Mouse (Mus musculus) 416B (cell line): ENCODE measurements at regions not wholly inside any gene's neighbourhood (a gene's known extent, or its start where the extent isn't known, plus 50 kb on each side); places are given as distances from the start of the nearest gene placed in this dataset.

Experiments
- DNase-seq: peaks from one replicate; pipeline ENCODE4 v3.0.0; 2011; ENCODE audit warnings: low read depth

DNA sequence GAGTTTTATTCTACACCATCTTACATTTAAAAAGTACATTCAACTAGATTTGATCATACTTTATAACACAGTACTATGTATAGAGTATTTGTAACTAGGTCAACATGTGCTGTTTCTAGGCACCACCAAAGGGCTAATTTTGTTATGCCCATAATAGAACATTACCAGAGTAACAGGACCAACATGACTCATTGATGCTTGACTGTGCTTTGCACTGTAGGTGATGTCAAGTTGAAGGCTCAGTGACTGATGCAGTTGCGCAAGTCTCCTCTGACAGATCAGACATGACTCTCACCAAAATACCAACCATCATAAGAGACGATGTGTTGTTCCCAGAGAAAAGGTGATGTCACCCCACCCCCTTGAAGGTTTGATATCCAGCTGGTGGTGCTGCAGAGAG is 108.5 kb downstream of the Mrpl39 start:
- peak; percentile 66 for DNase-seq

DNA sequence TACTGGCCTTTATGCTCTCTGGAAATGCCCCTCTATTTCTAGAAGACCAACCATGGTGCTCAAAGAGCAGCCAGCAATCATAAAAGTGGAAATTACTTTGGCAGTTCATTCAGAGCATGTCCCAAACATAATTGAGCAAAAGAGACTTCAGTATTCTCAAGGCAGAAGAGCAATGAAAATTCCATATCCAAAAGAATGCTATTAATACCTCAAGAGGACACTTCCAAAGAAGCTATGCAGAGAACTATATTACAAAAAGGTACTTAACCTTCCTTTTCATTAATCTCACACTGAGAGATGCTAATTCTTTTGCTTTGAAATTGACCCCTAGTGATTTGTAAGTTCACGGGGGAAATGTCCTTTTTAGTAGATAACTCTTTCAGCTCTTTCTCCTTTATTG is 105.7 kb downstream of the Mrpl39 start:
- DNase-seq, result no peak

DNA sequence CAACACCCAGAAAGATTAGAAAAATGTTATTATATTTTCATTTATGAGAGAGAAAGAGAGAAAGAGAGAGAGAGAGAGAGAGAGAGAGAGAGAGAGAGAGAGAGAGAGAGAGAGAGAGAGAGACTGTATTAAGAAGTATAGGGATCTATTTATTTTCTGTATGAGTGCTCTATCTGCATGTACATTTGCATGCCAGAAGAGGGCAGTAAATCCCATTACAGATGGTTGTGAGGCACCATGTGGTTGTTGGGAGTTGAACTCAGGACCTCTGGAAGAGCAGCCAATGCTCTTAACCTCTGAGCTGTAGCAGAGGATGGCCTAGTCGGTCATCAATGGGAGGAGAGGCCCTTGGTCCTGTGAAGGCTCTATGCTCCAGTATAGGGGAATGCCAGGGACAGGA is 91.1 kb downstream of the Mrpl39 start:
- peak; percentile 60 for DNase-seq

DNA sequence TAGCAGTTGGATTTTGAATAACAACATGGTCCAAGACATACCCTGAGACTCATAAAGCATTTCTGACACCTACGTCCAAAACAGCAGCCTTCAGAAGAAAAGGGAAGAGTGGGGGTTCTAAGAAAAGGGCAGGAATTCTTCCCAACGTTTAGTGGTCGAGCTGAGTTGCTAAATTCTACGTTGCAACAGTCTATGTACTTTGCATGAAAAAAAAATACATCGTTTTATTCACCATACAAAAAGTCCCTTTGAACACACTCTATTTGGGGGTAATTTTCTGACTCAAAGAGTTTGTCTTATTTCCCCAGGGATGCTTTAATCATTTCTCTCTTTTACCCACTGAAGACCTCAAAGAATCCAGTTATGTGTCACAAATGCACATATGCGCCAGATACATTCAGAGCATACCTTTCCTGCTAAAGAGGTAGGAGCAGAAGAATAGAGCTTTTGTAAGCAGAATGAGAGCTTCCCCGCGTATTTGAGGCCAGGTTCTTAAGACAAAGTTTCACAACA is 89.3 kb downstream of the Mrpl39 start:
- no peak for DNase-seq

DNA sequence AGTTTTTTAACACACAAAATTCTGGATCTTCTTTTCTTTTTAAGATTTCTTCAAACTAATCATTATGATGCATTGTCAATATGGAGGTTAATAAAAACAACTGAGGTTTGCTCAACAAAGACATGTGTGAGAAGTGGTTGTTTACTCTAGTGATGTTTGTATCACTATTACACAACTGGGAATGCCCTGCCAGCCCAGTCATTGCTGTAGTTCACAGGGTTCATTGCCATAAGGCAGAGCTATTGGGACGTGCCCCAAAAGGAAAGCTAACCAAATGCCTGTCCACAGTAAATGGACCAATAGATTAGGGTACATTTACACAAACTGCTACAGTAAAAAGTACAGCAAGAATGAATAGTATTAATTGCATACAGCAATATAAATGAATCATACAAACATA is 84.9 kb downstream of the Mrpl39 start:
- no peak for DNase-seq

DNA sequence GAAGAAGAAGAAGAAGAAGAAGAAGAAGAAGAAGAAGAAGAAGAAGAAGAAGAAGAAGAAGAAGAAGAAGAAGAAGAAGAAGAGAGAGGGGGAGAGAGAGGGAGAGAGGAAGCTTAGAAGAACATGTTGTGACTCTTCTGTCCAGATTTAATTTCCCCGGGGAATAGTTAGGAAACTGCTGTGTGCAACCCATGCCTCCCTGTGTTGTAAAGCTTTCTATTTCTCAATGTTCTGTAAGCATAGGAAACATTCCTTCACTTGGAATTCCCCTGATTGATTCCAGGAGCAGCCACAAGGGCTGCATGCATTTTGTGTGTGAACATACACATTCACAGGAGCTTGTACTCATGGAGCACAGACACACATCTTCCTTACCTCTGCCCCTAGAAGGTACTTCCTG is 81.7 kb downstream of the Mrpl39 start:
- DNase-seq, result no peak

DNA sequence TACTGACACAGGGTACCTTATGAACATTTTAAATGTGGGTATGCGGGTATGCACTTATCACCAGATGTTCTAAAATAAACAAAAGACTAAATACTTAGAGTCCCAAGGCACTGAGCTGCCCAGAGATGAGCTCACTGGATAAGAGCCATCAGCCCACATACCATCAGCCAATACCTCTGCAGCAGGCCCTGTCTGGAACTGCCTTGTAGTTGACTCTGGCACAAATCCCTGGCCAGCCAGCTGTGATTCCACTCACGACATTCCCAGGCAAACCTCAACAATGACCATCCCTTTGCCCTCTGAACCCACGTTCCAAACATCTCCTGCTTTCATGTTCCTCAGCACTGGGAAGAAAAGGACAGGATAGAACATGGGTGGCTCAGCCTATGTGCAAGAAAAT is 73.7 kb downstream of the Mrpl39 start:
- no peak for DNase-seq

DNA sequence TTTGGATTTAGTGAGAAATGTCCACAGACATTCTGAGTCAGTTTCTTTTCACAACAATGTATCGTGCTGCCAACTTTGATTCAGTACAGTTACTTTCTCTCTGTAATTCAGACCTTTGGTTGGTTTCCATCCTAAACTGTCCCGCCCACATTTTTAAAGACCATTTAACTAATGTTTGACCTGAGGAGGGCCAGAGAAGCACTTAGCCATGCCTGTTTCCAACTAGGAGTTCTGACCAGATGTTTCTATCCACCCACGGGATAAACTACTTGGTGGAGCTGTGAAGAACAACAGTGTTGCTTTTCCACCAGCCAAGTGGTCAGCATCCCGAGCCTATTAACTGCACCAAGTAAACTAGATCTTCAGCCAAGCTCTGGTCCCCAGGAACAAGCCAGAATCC is 72.0 kb downstream of the Mrpl39 start:
- DNase-seq, result no peak
